Mouse (Mus musculus): ENCODE data around the gene Ifit1. TPM values are rescaled to one million over a fixed set of nuclear protein-coding genes. Genes with fewer than 3 reads are reported as not detected.

Ifit1 gene
- polyA plus RNA-seq, 1 experiment from 2014 or later, result 0.40 TPM

- no peak overlapping the region for H3K27ac ChIP-seq (ENCODE audit: poor library complexity, severe bottlenecking)
- H3K9me3 ChIP-seq (replicated peaks), result no peaks in the 10 kb centered on the region
- no peaks in the 10 kb centered on the region for H3K36me3 ChIP-seq
- H3K4me3 ChIP-seq, result no peak overlapping the region
- WGBS, result 86% methylated on average over 3 of the region's 3 CpGs
- ATAC-seq (ENCODE audit: insufficient number of reproducible peaks, low FRiP score), result no peak
- no peaks in the 10 kb centered on the region for H3K27me3 ChIP-seq (replicated peaks)
- H3K4me1 ChIP-seq (replicated peaks), result no peaks in the 10 kb centered on the region
- H3K4me2 ChIP-seq, result no peak overlapping the region
- H3K9ac ChIP-seq, result no peak overlapping the region
Observed at GRCm38 (mm10) chr19:34698432-34698831, 57.8 kb downstream of the Ifit1 start.

GRCm38 (mm10) chr19:34698852-34699251 lies 58.2 kb downstream of the Ifit1 start:
- Histone ChIP-seq H3K27me3 (replicated peaks) (no peaks in the 10 kb centered on the region), H3K4me3 (no peak overlapping the region), H3K36me3 (no peaks in the 10 kb centered on the region), H3K4me2 (no peak overlapping the region), H3K27ac (ENCODE audit: poor library complexity, severe bottlenecking) (no peak overlapping the region), H3K9me3 (replicated peaks) (no peaks in the 10 kb centered on the region), H3K4me1 (replicated peaks) (no peaks in the 10 kb centered on the region), H3K9ac (no peak overlapping the region)
- WGBS, result 52% methylated on average over 1 of the region's 1 CpGs
- ATAC-seq (ENCODE audit: insufficient number of reproducible peaks, low FRiP score), result no peak

- Histone ChIP-seq H3K27me3 (replicated peaks) (no peaks in the 10 kb centered on the region), H3K4me2 (no peak overlapping the region), H3K4me1 (replicated peaks) (no peaks in the 10 kb centered on the region), H3K27ac (ENCODE audit: poor library complexity, severe bottlenecking) (no peak overlapping the region), H3K36me3 (no peaks in the 10 kb centered on the region), H3K9me3 (replicated peaks) (no peaks in the 10 kb centered on the region), H3K4me3 (no peak overlapping the region), H3K9ac (no peak overlapping the region)
- 82% methylated on average over 2 of the region's 2 CpGs for WGBS
- ATAC-seq (ENCODE audit: insufficient number of reproducible peaks, low FRiP score), result no peak
Observed at GRCm38 (mm10) chr19:34699300-34699699, 58.6 kb downstream of the Ifit1 start.

Other genes with a start within 250 kb of the Ifit1 start
- 3.3 and 4.6 TPM in 2 replicates for gene Ch25h, start 165.7 kb upstream of the Ifit1 start, polyA plus RNA-seq (2016; fragmentation: Nextera tagmentation; extraction: Ambion mirVana)
- gene Lipa, start 113.4 kb upstream of the Ifit1 start, polyA plus RNA-seq (2016; fragmentation: Nextera tagmentation; extraction: Ambion mirVana), result 38.7 and 41.4 TPM in 2 replicates
- gene Ifit2, start 90.2 kb upstream of the Ifit1 start, polyA plus RNA-seq (2016; fragmentation: Nextera tagmentation; extraction: Ambion mirVana), result 6.6 and 8.2 TPM in 2 replicates
- gene Ifit3, start 57.3 kb upstream of the Ifit1 start, polyA plus RNA-seq (2016; fragmentation: Nextera tagmentation; extraction: Ambion mirVana), result 0.69 and 0.90 TPM in 2 replicates
- gene Ifit1bl1, start 38.9 kb upstream of the Ifit1 start, polyA plus RNA-seq (2016; fragmentation: Nextera tagmentation; extraction: Ambion mirVana), result 1.00 and 1.5 TPM in 2 replicates
- gene Ifit3b, start 32.9 kb upstream of the Ifit1 start, polyA plus RNA-seq (2016; fragmentation: Nextera tagmentation; extraction: Ambion mirVana), result 0.19 and 0.46 TPM in 2 replicates
- gene Ifit1bl2, start 128 bp upstream of the Ifit1 start, polyA plus RNA-seq (2016; fragmentation: Nextera tagmentation; extraction: Ambion mirVana), result 0.83 and 1.0 TPM in 2 replicates
- gene Slc16a12, start 106.4 kb downstream of the Ifit1 start, polyA plus RNA-seq (2016; fragmentation: Nextera tagmentation; extraction: Ambion mirVana), result 37.2 and 37.8 TPM in 2 replicates
- gene Pank1, start 238.6 kb downstream of the Ifit1 start, polyA plus RNA-seq (2016; fragmentation: Nextera tagmentation; extraction: Ambion mirVana), result 13.9 and 14.0 TPM in 2 replicates